Mouse (Mus musculus): ENCODE data around the gene Tmem11. TPM values are rescaled to one million over a fixed set of nuclear protein-coding genes. Genes with fewer than 3 reads are reported as not detected.

Gene Tmem11
- polyA plus RNA-seq, 1 experiment = 55.5 TPM

DNA sequence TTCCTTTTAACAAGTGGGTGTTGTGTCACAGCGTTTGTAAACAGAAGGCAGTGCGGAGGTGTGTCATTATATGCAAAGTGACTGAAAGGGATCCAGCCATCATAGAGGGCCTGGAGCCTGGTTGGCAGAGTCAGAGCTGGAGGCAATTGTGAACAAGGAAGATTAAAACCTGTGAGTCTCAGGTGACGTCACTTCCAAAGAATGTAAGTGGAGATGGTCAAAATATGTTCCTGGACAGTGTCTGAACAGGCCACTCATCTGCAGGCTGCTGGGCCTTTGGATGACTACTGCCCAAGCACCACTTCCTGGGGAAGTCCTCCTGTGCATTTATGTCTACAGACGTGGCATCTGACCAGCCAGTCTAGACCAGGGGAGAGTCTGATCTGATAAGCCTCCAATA is 36.1 kb upstream of the Tmem11 start:
- no peaks in the 10 kb centered on the region for H3K36me3 ChIP-seq (ENCODE audit: control insufficient read depth, insufficient read depth, low read length)
- 65% methylated on average over 4 of the region's 4 CpGs for WGBS
- no peaks in the 10 kb centered on the region for H3K27me3 ChIP-seq (ENCODE audit: control insufficient read depth, insufficient read depth, low read length)
- peaks cover 11% of the 10 kb centered on the region for H3K4me1 ChIP-seq (ENCODE audit: control insufficient read depth, insufficient read depth, insufficient read length, low read length)
- no peak overlapping the region for H3K4me3 ChIP-seq (ENCODE audit: low read depth, low read length)
- no peak overlapping the region for H3K27ac ChIP-seq (ENCODE audit: insufficient read depth, low read depth, low read length)
- TF ChIP-seq POLR2A (IDR thresholded peaks at IDR 0.05; ENCODE audit: low read depth, low read length) = no peak
- TF ChIP-seq CTCF (IDR thresholded peaks at IDR 0.05; ENCODE audit: extremely low read depth, insufficient read length, insufficient replicate concordance, low read depth, low read length) = no peak

DNA sequence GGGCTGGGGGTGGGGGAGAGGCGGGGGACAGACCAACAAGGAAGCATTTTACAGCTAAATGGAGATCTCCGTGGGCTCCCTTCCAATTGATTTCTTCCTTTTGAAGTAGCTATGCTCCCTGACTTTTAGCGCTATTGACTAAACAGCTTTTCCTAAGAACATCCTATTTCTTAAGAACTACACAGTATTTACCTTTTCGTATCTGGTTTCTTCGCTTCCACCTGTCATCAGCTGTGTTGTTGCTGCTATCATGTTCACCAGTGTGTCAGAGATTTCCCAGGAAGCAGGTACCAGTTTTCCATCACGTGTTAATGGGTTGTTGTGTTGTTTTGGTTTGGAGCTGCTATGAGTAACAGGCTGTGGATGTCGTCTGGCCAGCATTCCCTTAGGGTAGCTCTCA is 35.4 kb upstream of the Tmem11 start, which contains the start of gene Natd1:
TSS of gene Natd1 (minus strand) at position 260 of the 400 bp plus-strand sequence.
- WGBS = 16% methylated on average over 7 of the region's 7 CpGs
- TF ChIP-seq CTCF (IDR thresholded peaks at IDR 0.05; ENCODE audit: extremely low read depth, insufficient read length, insufficient replicate concordance, low read depth, low read length) (no peak), POLR2A (IDR thresholded peaks at IDR 0.05; ENCODE audit: low read depth, low read length) (no peak)

DNA sequence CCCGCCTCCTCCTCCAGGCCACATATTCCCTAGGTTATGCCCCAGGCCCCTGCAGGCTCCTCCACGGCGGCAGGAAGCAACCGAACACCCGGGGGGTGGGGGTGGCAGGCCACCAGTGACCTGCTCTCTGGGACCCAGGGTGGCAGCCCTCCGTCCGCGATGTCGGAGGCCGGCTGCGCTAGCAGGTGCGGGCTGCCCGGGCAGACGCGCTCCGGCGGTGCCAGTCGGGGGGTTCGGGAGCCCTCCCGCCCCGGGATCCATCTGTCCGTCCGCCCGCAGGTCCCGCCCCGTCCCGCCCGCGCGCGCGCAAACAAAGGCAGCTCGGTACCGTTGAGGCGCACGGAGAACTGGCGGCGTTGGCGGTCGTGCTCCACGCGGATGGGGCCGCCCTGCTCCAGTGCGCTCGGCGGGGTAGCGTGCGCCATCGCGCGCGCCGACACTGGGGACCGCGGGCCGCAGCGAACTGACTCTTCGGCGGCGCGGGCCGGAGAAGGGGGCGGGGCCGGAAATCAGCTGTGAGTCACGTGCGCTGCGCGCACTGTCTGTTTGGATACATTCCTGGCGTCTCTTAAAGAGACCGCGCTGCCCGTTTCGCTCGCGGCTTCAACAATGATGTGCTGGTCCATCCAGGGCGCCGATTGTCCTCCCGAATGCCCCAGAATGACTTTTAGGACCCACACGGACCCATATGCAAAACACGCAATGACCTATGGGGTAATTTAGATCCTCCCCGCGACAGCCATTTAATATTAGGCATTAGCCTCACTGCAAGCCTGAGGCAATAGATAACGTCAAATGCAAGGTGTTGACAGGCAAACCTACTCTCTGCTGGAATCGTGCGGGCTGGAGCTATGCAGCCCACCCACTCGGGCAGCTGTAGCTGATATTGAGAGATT is 34.5 kb upstream of the Tmem11 start:
- H3K4me1 ChIP-seq (ENCODE audit: control insufficient read depth, insufficient read depth, insufficient read length, low read length) = peaks cover 11% of the 10 kb centered on the region
- peak overlapping the region; percentile 81 for H3K4me3 ChIP-seq (ENCODE audit: low read depth, low read length)
- H3K36me3 ChIP-seq (ENCODE audit: control insufficient read depth, insufficient read depth, low read length) = no peaks in the 10 kb centered on the region
- no peak for TF ChIP-seq CTCF (IDR thresholded peaks at IDR 0.05; ENCODE audit: extremely low read depth, insufficient read length, insufficient replicate concordance, low read depth, low read length)
- TF ChIP-seq POLR2A (IDR thresholded peaks at IDR 0.05; ENCODE audit: low read depth, low read length) = 0 out of 2 replicates have a peak, but pooled peaks have one; percentile 10
- no peaks in the 10 kb centered on the region for H3K27me3 ChIP-seq (ENCODE audit: control insufficient read depth, insufficient read depth, low read length)
- H3K27ac ChIP-seq (ENCODE audit: insufficient read depth, low read depth, low read length) = peak overlapping the region; percentile 40
- WGBS = under 1% methylated on average over 86 of the region's 86 CpGs

More for the DNA sequence above, 35.4 kb upstream of the Tmem11 start, which contains the start of gene Natd1:
- no peaks in the 10 kb centered on the region for H3K36me3 ChIP-seq (ENCODE audit: control insufficient read depth, insufficient read depth, low read length)
- H3K27me3 ChIP-seq (ENCODE audit: control insufficient read depth, insufficient read depth, low read length) = no peaks in the 10 kb centered on the region
- H3K27ac ChIP-seq (ENCODE audit: insufficient read depth, low read depth, low read length) = peak within 1 kb of the TSS; percentile 40
- H3K4me1 ChIP-seq (ENCODE audit: control insufficient read depth, insufficient read depth, insufficient read length, low read length) = peaks cover 11% of the 10 kb centered on the region
- peak within 1 kb of the TSS; percentile 81 for H3K4me3 ChIP-seq (ENCODE audit: low read depth, low read length)

- TF ChIP-seq POLR2A (IDR thresholded peaks at IDR 0.05; ENCODE audit: low read depth, low read length) (no peak), CTCF (IDR thresholded peaks at IDR 0.05; ENCODE audit: extremely low read depth, insufficient read length, insufficient replicate concordance, low read depth, low read length) (no peak)
- no peak overlapping the region for H3K27ac ChIP-seq (ENCODE audit: insufficient read depth, low read depth, low read length)
- H3K36me3 ChIP-seq (ENCODE audit: control insufficient read depth, insufficient read depth, low read length) = no peaks in the 10 kb centered on the region
- 24% methylated on average over 7 of the region's 7 CpGs for WGBS
- H3K4me3 ChIP-seq (ENCODE audit: low read depth, low read length) = peak overlapping the region; percentile 81
- no peaks in the 10 kb centered on the region for H3K27me3 ChIP-seq (ENCODE audit: control insufficient read depth, insufficient read depth, low read length)
- peaks cover 11% of the 10 kb centered on the region for H3K4me1 ChIP-seq (ENCODE audit: control insufficient read depth, insufficient read depth, insufficient read length, low read length)
These were observed 33.5 kb upstream of the Tmem11 start for GRCm38 (mm10) chr11:60912525-60912973.

- Histone ChIP-seq H3K36me3 (ENCODE audit: control insufficient read depth, insufficient read depth, low read length) (peaks cover 5% of the 10 kb centered on the region; the same call in 1 of the 2 replicates), H3K27me3 (ENCODE audit: control insufficient read depth, insufficient read depth, low read length) (no peaks in the 10 kb centered on the region), H3K4me3 (ENCODE audit: low read depth, low read length) (no peak overlapping the region), H3K4me1 (ENCODE audit: control insufficient read depth, insufficient read depth, insufficient read length, low read length) (peaks cover 7% of the 10 kb centered on the region), H3K27ac (ENCODE audit: insufficient read depth, low read depth, low read length) (no peak overlapping the region)
- 84% methylated on average over 1 of the region's 1 CpGs for WGBS
- TF ChIP-seq POLR2A (IDR thresholded peaks at IDR 0.05; ENCODE audit: low read depth, low read length) = no peak
These were observed 30.6 kb upstream of the Tmem11 start for GRCm38 (mm10) chr11:60909626-60910025.

DNA sequence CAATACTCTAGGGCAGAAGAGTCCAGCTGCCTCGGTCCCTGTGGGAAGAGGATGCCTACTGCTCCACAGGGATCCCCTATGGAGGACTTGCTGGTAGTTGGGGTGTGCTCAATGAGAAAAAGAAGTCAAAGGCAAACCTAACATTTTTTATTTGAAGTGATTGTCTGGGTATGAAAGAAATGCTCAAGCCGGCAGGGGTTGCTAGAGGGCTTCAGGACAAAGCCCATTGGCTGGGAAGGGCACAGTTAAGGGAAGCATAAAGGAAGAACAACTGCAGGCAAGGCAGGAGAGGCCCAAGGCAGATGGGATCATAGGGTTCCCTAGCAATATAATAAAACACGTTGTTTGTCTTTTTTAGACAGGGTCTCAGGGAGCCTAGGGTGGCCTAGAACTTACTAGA is 29.0 kb upstream of the Tmem11 start:
- Histone ChIP-seq H3K4me3 (ENCODE audit: low read depth, low read length) (no peak overlapping the region), H3K27ac (ENCODE audit: insufficient read depth, low read depth, low read length) (no peak overlapping the region), H3K4me1 (ENCODE audit: control insufficient read depth, insufficient read depth, insufficient read length, low read length) (peaks cover 5% of the 10 kb centered on the region), H3K36me3 (ENCODE audit: control insufficient read depth, insufficient read depth, low read length) (peaks cover 5% of the 10 kb centered on the region; the same call in 1 of the 2 replicates), H3K27me3 (ENCODE audit: control insufficient read depth, insufficient read depth, low read length) (no peaks in the 10 kb centered on the region)
- no peak for TF ChIP-seq POLR2A (IDR thresholded peaks at IDR 0.05; ENCODE audit: low read depth, low read length)
- no peak; the same call in 1 of the 2 replicates for TF ChIP-seq CTCF (IDR thresholded peaks at IDR 0.05; ENCODE audit: extremely low read depth, insufficient read length, insufficient replicate concordance, low read depth, low read length)
- 61% methylated on average over 3 of the region's 3 CpGs for WGBS

GRCm38 (mm10) chr11:60906449-60906848 is 27.4 kb upstream of the Tmem11 start:
- H3K27me3 ChIP-seq (ENCODE audit: control insufficient read depth, insufficient read depth, low read length) = no peaks in the 10 kb centered on the region
- TF ChIP-seq CTCF (IDR thresholded peaks at IDR 0.05; ENCODE audit: extremely low read depth, insufficient read length, insufficient replicate concordance, low read depth, low read length) = no peak
- TF ChIP-seq POLR2A (IDR thresholded peaks at IDR 0.05; ENCODE audit: low read depth, low read length) = no peak
- H3K4me1 ChIP-seq (ENCODE audit: control insufficient read depth, insufficient read depth, insufficient read length, low read length) = no peaks in the 10 kb centered on the region
- peaks cover 5% of the 10 kb centered on the region; the same call in 1 of the 2 replicates for H3K36me3 ChIP-seq (ENCODE audit: control insufficient read depth, insufficient read depth, low read length)
- 90% methylated on average over 4 of the region's 4 CpGs for WGBS
- no peak overlapping the region for H3K27ac ChIP-seq (ENCODE audit: insufficient read depth, low read depth, low read length)
- H3K4me3 ChIP-seq (ENCODE audit: low read depth, low read length) = no peak overlapping the region
